Mouse (Mus musculus) C2C12 (cell line): ENCODE data around the gene Ccnd3. TPM values are rescaled to one million over a fixed set of nuclear protein-coding genes. Genes with fewer than 3 reads are reported as not detected.

Experiments
- H3K27me3 ChIP-seq: one replicate; pipeline ENCODE4 v1.6.1; 2011; ENCODE audit not compliant: control insufficient read depth, insufficient read depth, insufficient read length
- H3K36me3 ChIP-seq: one replicate; pipeline ENCODE4 v1.6.1; 2011; ENCODE audit not compliant: control insufficient read depth, insufficient read depth
- H3K4me3 ChIP-seq: one replicate; pipeline ENCODE4 v1.5.1; 2011; ENCODE audit warnings: mild to moderate bottlenecking, control low read depth; ENCODE audit not compliant: poor library complexity, insufficient read depth, severe bottlenecking
- H3K79me2 ChIP-seq: one replicate; pipeline ENCODE4 v1.6.1; 2011; ENCODE audit not compliant: control insufficient read depth, insufficient read depth
- H3K79me3 ChIP-seq: one replicate; pipeline ENCODE4 v1.6.1; 2011; ENCODE audit warnings: low read depth, control low read depth
- H3ac ChIP-seq: one replicate; pipeline ENCODE3; 2011; ENCODE audit warnings: low read depth; ENCODE audit not compliant: control insufficient read depth, insufficient read length
- CEBPB ChIP-seq: IDR thresholded peaks from one replicate; pipeline ENCODE4 v1.6.1; 2011; ENCODE audit warnings: low read depth, mild to moderate bottlenecking, control low read depth, moderate library complexity
- CTCF ChIP-seq: IDR thresholded peaks from one replicate; pipeline ENCODE4 v1.5.1; 2011; ENCODE audit not compliant: control insufficient read depth, insufficient read depth, insufficient read length
- FOSL1 ChIP-seq: IDR thresholded peaks from one replicate; pipeline ENCODE4 v1.8.0; 2011; ENCODE audit warnings: mild to moderate bottlenecking, low read length; ENCODE audit not compliant: poor library complexity, insufficient read depth, severe bottlenecking
- MAX ChIP-seq: IDR thresholded peaks from one replicate; pipeline ENCODE4 v1.6.1; 2011; ENCODE audit warnings: mild to moderate bottlenecking, control low read depth
- MYOD1 ChIP-seq: IDR thresholded peaks from one replicate; pipeline ENCODE4 v1.6.1; 2011; ENCODE audit warnings: low read depth; ENCODE audit not compliant: control insufficient read depth, insufficient read length
- MYOG ChIP-seq: IDR thresholded peaks from one replicate; pipeline ENCODE4 v1.6.1; 2011; ENCODE audit not compliant: control insufficient read depth, insufficient read length; ENCODE audit errors: extremely low read depth
- USF1 ChIP-seq: IDR thresholded peaks from one replicate; pipeline ENCODE4 v1.6.1; 2011; ENCODE audit warnings: low read depth, mild to moderate bottlenecking, control low read depth, moderate library complexity
- polyA plus RNA-seq: library from polyadenylated mRNA; unstranded; fragments of >200 nt; fragmentation: generic; extraction: Trizol; gene quantifications from one replicate; pipeline ENCODE4 v1.2.1, GENCODE M21; 2012; ENCODE audit warnings: missing spikeins

Ccnd3 gene
- polyA plus RNA-seq, 1 experiment: 217 TPM

- Histone ChIP-seq H3K79me2 (peaks cover 97% of the 10 kb centered on the region), H3ac (peak within 1 kb of the TSS; percentile 79), H3K27me3 (no peaks in the 10 kb centered on the region), H3K4me3 (peak within 1 kb of the TSS; percentile 87), H3K36me3 (peaks cover 43% of the 10 kb centered on the region), H3K79me3 (peaks cover 78% of the 10 kb centered on the region)
- TF ChIP-seq CTCF: peak; percentile 47
- peak; percentile 72 for TF ChIP-seq MAX
- peak; percentile 3 for TF ChIP-seq USF1
- no peak for TF ChIP-seq FOSL1
Observed at GRCm38 (mm10) chr17:47610849-47611660, 106.2 kb downstream of the Ccnd3 start, which contains the start of the genes Bysl, Med20 and Gm20517. TSS of gene Bysl (minus strand) at chr17:47611492. TSS of gene Med20 (plus strand) at chr17:47611582. TSS of gene Gm20517 (plus strand) at chr17:47611589.

- no peak for TF ChIP-seq USF1
- TF ChIP-seq CEBPB: no peak
- no peak for TF ChIP-seq MAX
- TF ChIP-seq FOSL1: no peak
- no peak for TF ChIP-seq MYOG
- no peak for TF ChIP-seq CTCF
- TF ChIP-seq MYOD1: no peak
- Histone ChIP-seq H3K27me3 (no peaks in the 10 kb centered on the region), H3ac (peak overlapping the region; percentile 79), H3K79me3 (peaks cover 79% of the 10 kb centered on the region), H3K79me2 (peaks cover 99% of the 10 kb centered on the region), H3K4me3 (peak overlapping the region; percentile 87), H3K36me3 (peaks cover 38% of the 10 kb centered on the region)
Observed at GRCm38 (mm10) chr17:47611661-47611982, 106.8 kb downstream of the Ccnd3 start.

- no peaks in the 10 kb centered on the region for H3K27me3 ChIP-seq
- H3K4me3 ChIP-seq: no peak overlapping the region
- no peak overlapping the region for H3ac ChIP-seq
- TF ChIP-seq MYOG (no peak), CTCF (peak; percentile 19)
- H3K79me3 ChIP-seq: peaks cover 77% of the 10 kb centered on the region
- H3K36me3 ChIP-seq: peaks cover 25% of the 10 kb centered on the region
- H3K79me2 ChIP-seq: peaks cover 98% of the 10 kb centered on the region
Observed at GRCm38 (mm10) chr17:47614018-47614417, 109.2 kb downstream of the Ccnd3 start.

GRCm38 (mm10) chr17:47616119-47616518 is 111.3 kb downstream of the Ccnd3 start:
- peaks cover 65% of the 10 kb centered on the region for H3K79me3 ChIP-seq
- no peak overlapping the region for H3K4me3 ChIP-seq
- H3K36me3 ChIP-seq: peaks cover 22% of the 10 kb centered on the region
- no peak overlapping the region for H3ac ChIP-seq
- TF ChIP-seq CEBPB: no peak
- no peak for TF ChIP-seq MYOG
- TF ChIP-seq MYOD1: no peak
- no peak for TF ChIP-seq USF1
- no peak for TF ChIP-seq FOSL1
- TF ChIP-seq CTCF: no peak
- TF ChIP-seq MAX: no peak
- no peaks in the 10 kb centered on the region for H3K27me3 ChIP-seq
- H3K79me2 ChIP-seq: peaks cover 92% of the 10 kb centered on the region

GRCm38 (mm10) chr17:47616652-47617051 is 111.8 kb downstream of the Ccnd3 start:
- peaks cover 26% of the 10 kb centered on the region for H3K36me3 ChIP-seq
- TF ChIP-seq CEBPB (no peak), CTCF (no peak), MAX (no peak), USF1 (no peak), MYOD1 (no peak), MYOG (no peak), FOSL1 (no peak)
- H3K79me2 ChIP-seq: peaks cover 91% of the 10 kb centered on the region

GRCm38 (mm10) chr17:47617605-47618307 is 112.9 kb downstream of the Ccnd3 start:
- Histone ChIP-seq H3K36me3 (peaks cover 37% of the 10 kb centered on the region), H3K79me2 (peaks cover 81% of the 10 kb centered on the region), H3K79me3 (peaks cover 52% of the 10 kb centered on the region), H3K4me3 (no peak overlapping the region), H3K27me3 (no peaks in the 10 kb centered on the region), H3ac (no peak overlapping the region)
- TF ChIP-seq CEBPB: no peak
- TF ChIP-seq FOSL1: no peak
- TF ChIP-seq USF1: no peak
- no peak for TF ChIP-seq CTCF
- TF ChIP-seq MAX: no peak
- TF ChIP-seq MYOD1: no peak
- TF ChIP-seq MYOG: no peak

More at GRCm38 (mm10) chr17:47616652-47617051, 111.8 kb downstream of the Ccnd3 start:
- Histone ChIP-seq H3K27me3 (no peaks in the 10 kb centered on the region), H3ac (no peak overlapping the region), H3K4me3 (no peak overlapping the region), H3K79me3 (peaks cover 63% of the 10 kb centered on the region)
